Mouse (Mus musculus): ENCODE results near the gene Slc38a4. TPM values are rescaled to one million over a fixed set of nuclear protein-coding genes. Genes with fewer than 3 reads are reported as not detected.

Slc38a4 gene
- polyA plus RNA-seq, 1 experiment from 2014 or later, result 53.5 TPM

DNA sequence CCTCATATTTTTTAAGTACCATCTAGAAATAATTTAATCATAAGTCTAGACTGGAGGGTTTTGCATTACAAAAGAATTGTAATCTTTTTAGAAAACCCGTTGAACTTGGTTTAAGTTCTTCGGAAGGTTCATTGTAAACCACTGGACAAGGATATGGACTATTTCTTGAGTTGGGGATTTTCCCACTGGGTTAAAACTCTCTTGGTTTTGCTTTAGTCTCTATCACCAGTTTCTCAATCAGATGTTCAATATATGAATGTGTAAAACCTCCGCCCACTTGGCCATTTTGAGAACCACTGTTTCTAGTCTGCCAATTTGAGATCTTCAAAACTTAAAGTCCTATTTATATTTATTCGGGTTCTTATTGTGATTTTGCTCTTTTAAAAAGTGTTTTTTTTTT lies 25.6 kb downstream of the Slc38a4 start:
- Histone ChIP-seq H3K27me3 (ENCODE audit: control insufficient read depth, insufficient read depth, low read length) (no peaks in the 10 kb centered on the region), H3K4me3 (ENCODE audit: low read depth, low read length) (no peak overlapping the region), H3K9me3 (ENCODE audit: control insufficient read depth, low read length) (no peaks in the 10 kb centered on the region), H3K4me1 (ENCODE audit: control insufficient read depth, insufficient read depth, low read length) (no peaks in the 10 kb centered on the region), H3K4me2 (ENCODE audit: low read depth) (no peak overlapping the region), H3K27ac (ENCODE audit: low read depth, low read length) (no peak overlapping the region), H3K36me3 (ENCODE audit: control insufficient read depth, insufficient read depth, low read length) (no peaks in the 10 kb centered on the region), H3K9ac (ENCODE audit: low read length) (no peak overlapping the region)
- DNase-seq (ENCODE audit: low spot score) (no peak), ATAC-seq (ENCODE audit: insufficient read depth, low FRiP score, low TSS enrichment) (no peak)
- 93% methylated on average over 4 of the region's 4 CpGs for WGBS

DNA sequence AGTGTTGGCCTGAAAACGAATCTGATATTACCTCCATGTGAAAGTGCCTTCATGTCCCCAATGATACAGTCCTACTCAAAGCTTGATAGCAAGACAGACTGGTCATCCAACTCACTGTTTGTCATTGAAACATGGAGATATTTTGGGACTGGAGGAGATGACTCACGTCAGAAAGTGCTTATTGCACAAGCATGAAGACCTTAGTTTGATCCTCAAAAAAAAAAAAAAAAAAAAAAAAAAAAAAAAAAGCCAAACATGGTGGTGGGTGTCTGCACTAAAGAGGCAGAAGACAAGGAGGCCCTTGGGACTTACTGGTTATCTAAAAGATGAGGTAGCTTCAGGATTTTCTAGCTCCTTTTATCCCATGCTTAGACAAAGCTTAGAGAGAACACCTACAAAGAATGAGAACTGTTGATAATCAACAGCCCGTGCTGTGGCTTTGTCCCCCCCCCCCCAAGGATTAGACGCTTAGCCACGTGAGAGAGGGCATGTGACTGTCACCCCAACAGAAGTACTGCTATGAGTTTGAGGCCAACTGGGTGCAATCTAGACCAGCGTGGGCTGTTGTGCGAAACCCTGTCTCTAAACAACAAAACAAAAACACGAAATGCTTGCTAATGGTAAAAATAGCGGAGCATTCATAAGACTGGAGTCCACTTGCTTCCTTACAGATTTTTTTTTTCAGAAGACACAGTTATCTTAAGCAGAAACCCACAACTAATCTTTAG lies 26.5 kb downstream of the Slc38a4 start:
- no peaks in the 10 kb centered on the region for H3K9me3 ChIP-seq (ENCODE audit: control insufficient read depth, low read length)
- no peaks in the 10 kb centered on the region for H3K36me3 ChIP-seq (ENCODE audit: control insufficient read depth, insufficient read depth, low read length)
- ATAC-seq (ENCODE audit: insufficient read depth, low FRiP score, low TSS enrichment) (no peak), DNase-seq (ENCODE audit: low spot score) (no peak)
- H3K4me3 ChIP-seq (ENCODE audit: low read depth, low read length), result no peak overlapping the region
- 87% methylated on average over 9 of the region's 9 CpGs for WGBS
- no peak overlapping the region for H3K9ac ChIP-seq (ENCODE audit: low read length)
- no peaks in the 10 kb centered on the region for H3K4me1 ChIP-seq (ENCODE audit: control insufficient read depth, insufficient read depth, low read length)
- H3K27me3 ChIP-seq (ENCODE audit: control insufficient read depth, insufficient read depth, low read length), result no peaks in the 10 kb centered on the region
- no peak overlapping the region for H3K27ac ChIP-seq (ENCODE audit: low read depth, low read length)
- no peak overlapping the region for H3K4me2 ChIP-seq (ENCODE audit: low read depth)

DNA sequence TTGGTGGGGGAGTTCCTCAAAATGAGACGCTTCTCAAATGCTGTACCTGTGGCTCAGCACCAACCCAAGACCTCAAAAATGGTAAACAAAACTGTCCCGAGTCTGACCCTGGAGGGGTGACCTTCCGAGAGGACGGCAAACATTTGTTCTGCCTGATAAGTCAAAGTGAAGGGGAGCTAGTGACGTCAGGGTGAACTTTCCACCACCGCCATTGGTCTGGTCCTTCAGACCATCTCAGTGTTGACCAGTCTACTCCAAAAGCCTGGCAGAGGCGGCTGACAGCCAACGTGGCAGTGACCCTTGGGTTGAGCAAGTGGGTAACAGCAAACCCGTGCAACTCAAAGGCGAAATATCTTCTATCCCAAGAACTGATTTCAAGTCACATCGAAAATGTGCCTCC lies 27.1 kb downstream of the Slc38a4 start:
- Histone ChIP-seq H3K27me3 (ENCODE audit: control insufficient read depth, insufficient read depth, low read length) (no peaks in the 10 kb centered on the region), H3K36me3 (ENCODE audit: control insufficient read depth, insufficient read depth, low read length) (no peaks in the 10 kb centered on the region)
- DNase-seq (ENCODE audit: low spot score), result no peak

DNA sequence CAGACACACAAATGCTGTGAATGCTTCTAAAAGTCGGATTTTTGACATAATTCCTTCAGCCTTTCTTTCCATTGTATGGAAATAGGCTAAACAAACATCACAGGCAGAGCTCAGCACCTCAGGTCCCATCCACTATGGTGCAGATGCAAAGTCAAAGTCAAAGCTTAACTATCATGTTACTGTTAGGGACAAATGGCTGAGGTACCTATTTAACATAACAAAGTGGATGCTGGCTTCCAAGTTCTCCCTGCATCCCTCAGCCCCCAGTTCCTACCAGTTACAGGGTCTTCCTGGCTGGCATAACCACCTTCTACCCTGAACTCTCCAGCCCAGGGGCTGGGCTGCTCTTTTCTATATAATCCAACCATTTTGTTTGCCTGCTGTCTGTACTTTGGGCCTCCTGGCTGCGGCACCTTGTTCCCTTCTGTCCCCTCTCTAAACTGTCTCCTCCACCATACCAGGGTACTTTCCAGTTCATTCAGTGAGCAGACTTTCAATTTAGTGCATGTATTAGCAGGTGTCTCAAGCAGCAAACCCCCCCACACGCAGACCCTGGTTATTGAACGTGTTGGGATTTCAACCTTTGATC lies 27.6 kb downstream of the Slc38a4 start:
- Histone ChIP-seq H3K36me3 (ENCODE audit: control insufficient read depth, insufficient read depth, low read length) (no peaks in the 10 kb centered on the region), H3K4me1 (ENCODE audit: control insufficient read depth, insufficient read depth, low read length) (no peaks in the 10 kb centered on the region), H3K27ac (ENCODE audit: low read depth, low read length) (no peak overlapping the region), H3K9me3 (ENCODE audit: control insufficient read depth, low read length) (no peaks in the 10 kb centered on the region), H3K27me3 (ENCODE audit: control insufficient read depth, insufficient read depth, low read length) (no peaks in the 10 kb centered on the region), H3K4me2 (ENCODE audit: low read depth) (no peak overlapping the region), H3K4me3 (ENCODE audit: low read depth, low read length) (no peak overlapping the region), H3K9ac (ENCODE audit: low read length) (no peak overlapping the region)
- DNase-seq (ENCODE audit: low spot score) (no peak), ATAC-seq (ENCODE audit: insufficient read depth, low FRiP score, low TSS enrichment) (no peak)
- 58% methylated on average over 4 of the region's 4 CpGs for WGBS

More for the DNA sequence above, 27.1 kb downstream of the Slc38a4 start:
- no peak overlapping the region for H3K27ac ChIP-seq (ENCODE audit: low read depth, low read length)
- H3K9me3 ChIP-seq (ENCODE audit: control insufficient read depth, low read length), result no peaks in the 10 kb centered on the region
- WGBS, result 77% methylated on average over 11 of the region's 11 CpGs
- H3K4me1 ChIP-seq (ENCODE audit: control insufficient read depth, insufficient read depth, low read length), result no peaks in the 10 kb centered on the region
- no peak overlapping the region for H3K4me2 ChIP-seq (ENCODE audit: low read depth)
- no peak for ATAC-seq (ENCODE audit: insufficient read depth, low FRiP score, low TSS enrichment)
- H3K9ac ChIP-seq (ENCODE audit: low read length), result no peak overlapping the region
- H3K4me3 ChIP-seq (ENCODE audit: low read depth, low read length), result no peak overlapping the region

DNA sequence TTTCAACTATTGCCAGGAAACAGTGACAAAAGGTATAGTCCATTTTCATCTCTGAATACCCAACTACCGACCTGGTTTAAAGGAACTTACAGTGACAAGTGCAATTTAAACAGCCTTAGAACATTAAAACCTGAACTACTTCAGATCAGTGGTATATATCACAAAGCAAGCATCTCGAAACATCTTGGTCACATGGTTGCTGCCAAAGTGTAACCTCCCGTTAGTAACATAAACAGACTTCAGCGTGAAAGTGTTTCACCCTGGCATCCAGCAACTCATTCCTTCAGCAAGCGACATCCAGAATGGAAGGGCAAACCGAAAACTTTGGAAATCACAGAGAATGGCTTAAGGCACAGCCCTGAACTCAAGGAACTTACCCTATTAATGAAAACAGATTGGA lies 29.1 kb downstream of the Slc38a4 start:
- 90% methylated on average over 6 of the region's 6 CpGs for WGBS
- H3K4me3 ChIP-seq (ENCODE audit: low read depth, low read length), result no peak overlapping the region
- ATAC-seq (ENCODE audit: insufficient read depth, low FRiP score, low TSS enrichment), result no peak
- no peaks in the 10 kb centered on the region for H3K36me3 ChIP-seq (ENCODE audit: control insufficient read depth, insufficient read depth, low read length)
- H3K9me3 ChIP-seq (ENCODE audit: control insufficient read depth, low read length), result no peaks in the 10 kb centered on the region
- DNase-seq (ENCODE audit: low spot score), result no peak
- H3K9ac ChIP-seq (ENCODE audit: low read length), result no peak overlapping the region
- H3K4me1 ChIP-seq (ENCODE audit: control insufficient read depth, insufficient read depth, low read length), result no peaks in the 10 kb centered on the region
- no peak overlapping the region for H3K4me2 ChIP-seq (ENCODE audit: low read depth)
- H3K27me3 ChIP-seq (ENCODE audit: control insufficient read depth, insufficient read depth, low read length), result no peaks in the 10 kb centered on the region
- H3K27ac ChIP-seq (ENCODE audit: low read depth, low read length), result no peak overlapping the region

- H3K4me1 ChIP-seq (ENCODE audit: control insufficient read depth, insufficient read depth, low read length), result no peaks in the 10 kb centered on the region
- H3K9me3 ChIP-seq (ENCODE audit: control insufficient read depth, low read length), result no peaks in the 10 kb centered on the region
- H3K9ac ChIP-seq (ENCODE audit: low read length), result no peak overlapping the region
- WGBS, result 78% methylated on average over 5 of the region's 6 CpGs
- no peak for ATAC-seq (ENCODE audit: insufficient read depth, low FRiP score, low TSS enrichment)
- no peaks in the 10 kb centered on the region for H3K36me3 ChIP-seq (ENCODE audit: control insufficient read depth, insufficient read depth, low read length)
- H3K27ac ChIP-seq (ENCODE audit: low read depth, low read length), result no peak overlapping the region
- H3K4me2 ChIP-seq (ENCODE audit: low read depth), result no peak overlapping the region
- H3K27me3 ChIP-seq (ENCODE audit: control insufficient read depth, insufficient read depth, low read length), result no peaks in the 10 kb centered on the region
- H3K4me3 ChIP-seq (ENCODE audit: low read depth, low read length), result no peak overlapping the region
- DNase-seq (ENCODE audit: low spot score), result no peak
Observed at GRCm38 (mm10) chr15:97022764-97023163, 33.0 kb downstream of the Slc38a4 start.

DNA sequence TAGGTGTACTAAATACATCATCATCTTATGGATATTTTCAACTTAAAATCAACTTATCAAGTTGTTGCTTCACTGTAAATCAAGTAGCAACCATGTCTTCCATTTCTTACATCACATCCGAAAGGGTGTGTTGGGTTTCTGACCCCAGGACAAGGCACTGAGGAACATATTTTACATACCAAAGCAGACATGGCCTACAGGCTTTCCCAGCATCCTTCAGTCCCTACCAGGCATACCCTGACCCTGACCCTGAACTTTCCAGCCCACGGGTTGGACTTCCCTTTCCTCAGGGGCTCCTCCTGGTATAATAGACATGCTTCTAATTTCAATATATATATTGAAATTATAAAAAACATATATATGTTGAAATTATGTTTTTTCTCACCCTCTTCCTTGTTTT lies 33.5 kb downstream of the Slc38a4 start:
- Histone ChIP-seq H3K9me3 (ENCODE audit: control insufficient read depth, low read length) (no peaks in the 10 kb centered on the region), H3K4me1 (ENCODE audit: control insufficient read depth, insufficient read depth, low read length) (no peaks in the 10 kb centered on the region), H3K36me3 (ENCODE audit: control insufficient read depth, insufficient read depth, low read length) (no peaks in the 10 kb centered on the region), H3K4me3 (ENCODE audit: low read depth, low read length) (no peak overlapping the region), H3K9ac (ENCODE audit: low read length) (no peak overlapping the region), H3K4me2 (ENCODE audit: low read depth) (no peak overlapping the region), H3K27me3 (ENCODE audit: control insufficient read depth, insufficient read depth, low read length) (no peaks in the 10 kb centered on the region), H3K27ac (ENCODE audit: low read depth, low read length) (no peak overlapping the region)
- ATAC-seq (ENCODE audit: insufficient read depth, low FRiP score, low TSS enrichment) (no peak), DNase-seq (ENCODE audit: low spot score) (no peak)
- 81% methylated on average over 2 of the region's 2 CpGs for WGBS

DNA sequence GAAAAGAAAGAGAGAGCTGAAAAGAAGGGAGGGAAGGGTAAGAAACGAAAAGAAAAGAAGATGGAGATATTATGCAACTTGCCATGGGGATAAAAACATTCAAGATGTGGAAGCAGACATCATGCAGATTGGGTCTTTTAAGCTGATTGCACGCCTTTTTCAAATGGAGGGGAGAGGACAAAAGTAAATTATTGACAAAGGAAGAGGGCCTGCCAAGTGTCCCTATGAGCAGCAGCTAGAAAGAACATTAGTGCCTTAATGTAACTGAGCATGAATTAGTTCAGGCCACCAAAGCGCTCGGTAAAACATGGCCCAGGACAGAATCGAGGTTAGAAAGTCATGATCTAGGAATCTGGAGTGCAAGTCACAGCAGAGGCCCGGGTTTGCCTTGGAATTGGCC lies 35.5 kb downstream of the Slc38a4 start:
- H3K4me2 ChIP-seq (ENCODE audit: low read depth), result no peak overlapping the region
- ATAC-seq (ENCODE audit: insufficient read depth, low FRiP score, low TSS enrichment), result no peak
- 84% methylated on average over 6 of the region's 6 CpGs for WGBS

GRCm38 (mm10) chr15:97019323-97019722 lies 36.4 kb downstream of the Slc38a4 start:
- Histone ChIP-seq H3K4me1 (ENCODE audit: control insufficient read depth, insufficient read depth, low read length) (no peaks in the 10 kb centered on the region), H3K27me3 (ENCODE audit: control insufficient read depth, insufficient read depth, low read length) (no peaks in the 10 kb centered on the region), H3K4me3 (ENCODE audit: low read depth, low read length) (no peak overlapping the region), H3K27ac (ENCODE audit: low read depth, low read length) (no peak overlapping the region), H3K4me2 (ENCODE audit: low read depth) (no peak overlapping the region), H3K9me3 (ENCODE audit: control insufficient read depth, low read length) (no peaks in the 10 kb centered on the region), H3K36me3 (ENCODE audit: control insufficient read depth, insufficient read depth, low read length) (no peaks in the 10 kb centered on the region), H3K9ac (ENCODE audit: low read length) (no peak overlapping the region)
- no peak for ATAC-seq (ENCODE audit: insufficient read depth, low FRiP score, low TSS enrichment)
- DNase-seq (ENCODE audit: low spot score), result no peak
- WGBS, result 88% methylated on average over 11 of the region's 11 CpGs

More for the DNA sequence above, 35.5 kb downstream of the Slc38a4 start:
- H3K27ac ChIP-seq (ENCODE audit: low read depth, low read length), result no peak overlapping the region
- H3K9ac ChIP-seq (ENCODE audit: low read length), result no peak overlapping the region
- H3K36me3 ChIP-seq (ENCODE audit: control insufficient read depth, insufficient read depth, low read length), result no peaks in the 10 kb centered on the region
- DNase-seq (ENCODE audit: low spot score), result no peak
- no peaks in the 10 kb centered on the region for H3K4me1 ChIP-seq (ENCODE audit: control insufficient read depth, insufficient read depth, low read length)
- H3K9me3 ChIP-seq (ENCODE audit: control insufficient read depth, low read length), result no peaks in the 10 kb centered on the region
- no peaks in the 10 kb centered on the region for H3K27me3 ChIP-seq (ENCODE audit: control insufficient read depth, insufficient read depth, low read length)
- no peak overlapping the region for H3K4me3 ChIP-seq (ENCODE audit: low read depth, low read length)

Data from neural tube, embryonic 11.5 days (tissue).